Mouse (Mus musculus): ENCODE measurements around the gene Tnxb. TPM values are rescaled to one million over a fixed set of nuclear protein-coding genes. Genes with fewer than 3 reads are reported as not detected.
"Not testable (repeated sequence)": the region's sequence is repeated elsewhere in the genome, so short reads cannot be mapped to it uniquely, and the experiment has no call there.

Tnxb gene
- polyA plus RNA-seq, 1 experiment from 2014 or later, result 1.9 TPM

GRCm38 (mm10) chr17:34699575-34700408 is 29.5 kb downstream of the Tnxb start:
- Histone ChIP-seq H3K4me1 (replicated peaks; ENCODE audit: control insufficient read depth, insufficient read depth) (no peaks in the 10 kb centered on the region), H3K4me3 (ENCODE audit: low read depth, low read length) (no peak overlapping the region), H3K9ac (ENCODE audit: low read length) (no peak overlapping the region), H3K9me3 (ENCODE audit: control insufficient read depth, low read length) (no peaks in the 10 kb centered on the region), H3K4me2 (replicated peaks; ENCODE audit: low read depth) (no peak overlapping the region), H3K27ac (replicated peaks) (no peak overlapping the region), H3K36me3 (ENCODE audit: control insufficient read depth, insufficient read depth, low read length) (no peaks in the 10 kb centered on the region), H3K27me3 (ENCODE audit: control insufficient read depth, insufficient read depth, low read length) (no peaks in the 10 kb centered on the region)
- 41% methylated on average over 14 of the region's 14 CpGs for WGBS
- DNase-seq (ENCODE audit: low spot score), result no peak
- no peak for ATAC-seq (ENCODE audit: low FRiP score, low TSS enrichment)
- no peak for TF ChIP-seq CTCF (IDR thresholded peaks at IDR 0.05; ENCODE audit: low read depth)
- no peak for TF ChIP-seq EP300 (optimal IDR thresholded peaks at IDR 0.05)

GRCm38 (mm10) chr17:34700671-34701071 is 30.3 kb downstream of the Tnxb start:
- no peaks in the 10 kb centered on the region for H3K36me3 ChIP-seq (ENCODE audit: control insufficient read depth, insufficient read depth, low read length)
- no peaks in the 10 kb centered on the region for H3K27me3 ChIP-seq (ENCODE audit: control insufficient read depth, insufficient read depth, low read length)
- ATAC-seq (ENCODE audit: low FRiP score, low TSS enrichment) (no peak), DNase-seq (ENCODE audit: low spot score) (no peak)
- H3K4me3 ChIP-seq (ENCODE audit: low read depth, low read length), result no peak overlapping the region
- H3K4me2 ChIP-seq (replicated peaks; ENCODE audit: low read depth), result no peak overlapping the region
- WGBS, result 61% methylated on average over 2 of the region's 2 CpGs
- TF ChIP-seq EP300 (optimal IDR thresholded peaks at IDR 0.05) (no peak), CTCF (IDR thresholded peaks at IDR 0.05; ENCODE audit: low read depth) (no peak)
- H3K27ac ChIP-seq (replicated peaks), result no peak overlapping the region
- H3K9ac ChIP-seq (ENCODE audit: low read length), result no peak overlapping the region
- H3K9me3 ChIP-seq (ENCODE audit: control insufficient read depth, low read length), result no peaks in the 10 kb centered on the region
- no peaks in the 10 kb centered on the region for H3K4me1 ChIP-seq (replicated peaks; ENCODE audit: control insufficient read depth, insufficient read depth)

GRCm38 (mm10) chr17:34706476-34706875 is 36.1 kb downstream of the Tnxb start:
- ATAC-seq (ENCODE audit: low FRiP score, low TSS enrichment); DNase-seq (ENCODE audit: low spot score); H3K36me3 ChIP-seq (ENCODE audit: control insufficient read depth, insufficient read depth, low read length); H3K9me3 ChIP-seq (ENCODE audit: control insufficient read depth, low read length); H3K4me3 ChIP-seq (ENCODE audit: low read depth, low read length); H3K27me3 ChIP-seq (ENCODE audit: control insufficient read depth, insufficient read depth, low read length); H3K27ac ChIP-seq (replicated peaks); H3K9ac ChIP-seq (ENCODE audit: low read length); H3K4me1 ChIP-seq (replicated peaks; ENCODE audit: control insufficient read depth, insufficient read depth); H3K4me2 ChIP-seq (replicated peaks; ENCODE audit: low read depth): not testable (repeated sequence)
- WGBS, result 88% methylated on average over 2 of the region's 2 CpGs

GRCm38 (mm10) chr17:34712951-34713350 is 42.6 kb downstream of the Tnxb start:
- no peak overlapping the region for H3K4me2 ChIP-seq (replicated peaks; ENCODE audit: low read depth)
- no peak overlapping the region for H3K4me3 ChIP-seq (ENCODE audit: low read depth, low read length)
- no peaks in the 10 kb centered on the region for H3K4me1 ChIP-seq (replicated peaks; ENCODE audit: control insufficient read depth, insufficient read depth)
- ATAC-seq (ENCODE audit: low FRiP score, low TSS enrichment) (no peak), DNase-seq (ENCODE audit: low spot score) (peak; percentile 67)
- no peaks in the 10 kb centered on the region for H3K27me3 ChIP-seq (ENCODE audit: control insufficient read depth, insufficient read depth, low read length)
- H3K27ac ChIP-seq (replicated peaks), result no peak overlapping the region
- 34% methylated on average over 6 of the region's 6 CpGs for WGBS
- H3K9me3 ChIP-seq (ENCODE audit: control insufficient read depth, low read length), result no peaks in the 10 kb centered on the region
- TF ChIP-seq EP300 (optimal IDR thresholded peaks at IDR 0.05), result no peak
- TF ChIP-seq CTCF (IDR thresholded peaks at IDR 0.05; ENCODE audit: low read depth), result peak; percentile 77
- no peaks in the 10 kb centered on the region for H3K36me3 ChIP-seq (ENCODE audit: control insufficient read depth, insufficient read depth, low read length)
- H3K9ac ChIP-seq (ENCODE audit: low read length), result no peak overlapping the region

- 73% methylated on average over 9 of the region's 9 CpGs for WGBS
- H3K27ac ChIP-seq (replicated peaks); H3K4me3 ChIP-seq (ENCODE audit: low read depth, low read length); H3K9me3 ChIP-seq (ENCODE audit: control insufficient read depth, low read length); H3K36me3 ChIP-seq (ENCODE audit: control insufficient read depth, insufficient read depth, low read length); H3K27me3 ChIP-seq (ENCODE audit: control insufficient read depth, insufficient read depth, low read length); H3K9ac ChIP-seq (ENCODE audit: low read length); ATAC-seq (ENCODE audit: low FRiP score, low TSS enrichment); H3K4me2 ChIP-seq (replicated peaks; ENCODE audit: low read depth); H3K4me1 ChIP-seq (replicated peaks; ENCODE audit: control insufficient read depth, insufficient read depth); DNase-seq (ENCODE audit: low spot score): not testable (repeated sequence)
Measured at GRCm38 (mm10) chr17:34714181-34714907, 44.0 kb downstream of the Tnxb start.

GRCm38 (mm10) chr17:34714908-34715445 is 44.6 kb downstream of the Tnxb start:
- not testable (repeated sequence) for H3K9ac ChIP-seq (ENCODE audit: low read length); H3K27me3 ChIP-seq (ENCODE audit: control insufficient read depth, insufficient read depth, low read length); H3K4me3 ChIP-seq (ENCODE audit: low read depth, low read length); H3K4me2 ChIP-seq (replicated peaks; ENCODE audit: low read depth); H3K27ac ChIP-seq (replicated peaks); H3K9me3 ChIP-seq (ENCODE audit: control insufficient read depth, low read length); ATAC-seq (ENCODE audit: low FRiP score, low TSS enrichment); DNase-seq (ENCODE audit: low spot score); H3K4me1 ChIP-seq (replicated peaks; ENCODE audit: control insufficient read depth, insufficient read depth); H3K36me3 ChIP-seq (ENCODE audit: control insufficient read depth, insufficient read depth, low read length)
- 70% methylated on average over 5 of the region's 5 CpGs for WGBS

GRCm38 (mm10) chr17:34715451-34715850 is 45.1 kb downstream of the Tnxb start:
- DNase-seq (ENCODE audit: low spot score); H3K4me3 ChIP-seq (ENCODE audit: low read depth, low read length); H3K4me1 ChIP-seq (replicated peaks; ENCODE audit: control insufficient read depth, insufficient read depth); ATAC-seq (ENCODE audit: low FRiP score, low TSS enrichment); H3K27ac ChIP-seq (replicated peaks); H3K36me3 ChIP-seq (ENCODE audit: control insufficient read depth, insufficient read depth, low read length); H3K9ac ChIP-seq (ENCODE audit: low read length); H3K27me3 ChIP-seq (ENCODE audit: control insufficient read depth, insufficient read depth, low read length); H3K4me2 ChIP-seq (replicated peaks; ENCODE audit: low read depth); H3K9me3 ChIP-seq (ENCODE audit: control insufficient read depth, low read length): not testable (repeated sequence)
- WGBS, result 90% methylated on average over 6 of the region's 7 CpGs

Data from stomach, postnatal 0 days (tissue).